Mouse (Mus musculus) brain, embryonic 14.5 days (tissue): ENCODE results near the gene Hist1h2ac. TPM values are rescaled to one million over a fixed set of nuclear protein-coding genes. Genes with fewer than 3 reads are reported as not detected.
"Not testable (repeated sequence)": the region's sequence is repeated elsewhere in the genome, so short reads cannot be mapped to it uniquely, and the experiment has no call there.

Source experiments
- DNase-seq: peaks from one replicate; pipeline ENCODE4 v3.0.0-alpha.2; 2011; ENCODE audit warnings: low read depth
- CTCF ChIP-seq: fragments of 200-500 bp; IDR thresholded peaks from 2 replicates; pipeline ENCODE4 v1.5.1; 2012; ENCODE audit warnings: inconsistent platforms, mild to moderate bottlenecking, moderate library complexity, borderline replicate concordance; ENCODE audit not compliant: insufficient read depth, insufficient read length; ENCODE audit errors: extremely low read depth
- POLR2A ChIP-seq: fragments of 200-500 bp; IDR thresholded peaks from 2 replicates; pipeline ENCODE4 v1.6.1; 2012; ENCODE audit warnings: mild to moderate bottlenecking, inconsistent platforms, borderline replicate concordance; ENCODE audit not compliant: poor library complexity, insufficient read depth, insufficient read length, severe bottlenecking; ENCODE audit errors: extremely low read depth
- polyA plus RNA-seq: library from polyadenylated mRNA; depleted of rRNA; stranded (reverse); fragments of >200 nt; gene quantifications from 2 replicates; pipeline ENCODE4 v1.2.3, GENCODE M21; 2012; rRNA removed

Gene Hist1h2ac
- polyA plus RNA-seq = 1.7 and 1.8 TPM in 2 replicates

- peak; percentile 99 for DNase-seq
- TF ChIP-seq POLR2A (no peak; the same call in 1 of the 2 replicates), CTCF (no peak)
These were observed at the start of gene Hist1h2ac, which contains the start of gene Hist1h2bc for GRCm38 (mm10) chr13:23683755-23684281. TSS of gene Hist1h2ac (minus strand) at chr13:23683948. TSS of gene Hist1h2bc (plus strand) at chr13:23684199.

GRCm38 (mm10) chr13:23732156-23732804, 48.5 kb upstream of the Hist1h2ac start:
- no peak for TF ChIP-seq POLR2A
- peak; percentile 75; the same call in 1 of the 2 replicates for TF ChIP-seq CTCF
- DNase-seq = peak; percentile 77

GRCm38 (mm10) chr13:23730479-23730878, 46.7 kb upstream of the Hist1h2ac start:
- TF ChIP-seq POLR2A (no peak), CTCF (no peak)
- DNase-seq = no peak

- DNase-seq = no peak
- TF ChIP-seq CTCF (no peak), POLR2A (no peak)
These were observed 46.0 kb upstream of the Hist1h2ac start for GRCm38 (mm10) chr13:23729706-23730105.

GRCm38 (mm10) chr13:23729192-23729525, 45.4 kb upstream of the Hist1h2ac start:
- DNase-seq = no peak
- TF ChIP-seq CTCF (no peak), POLR2A (no peak)

- DNase-seq = no peak
- TF ChIP-seq CTCF = no peak
- no peak for TF ChIP-seq POLR2A
These were observed 44.9 kb upstream of the Hist1h2ac start for GRCm38 (mm10) chr13:23728472-23729191.

- DNase-seq = no peak
- TF ChIP-seq CTCF (no peak), POLR2A (no peak)
These were observed 41.5 kb upstream of the Hist1h2ac start for GRCm38 (mm10) chr13:23725213-23725612.

- no peak for DNase-seq
- TF ChIP-seq CTCF = no peak
- TF ChIP-seq POLR2A = no peak
These were observed 40.5 kb upstream of the Hist1h2ac start for GRCm38 (mm10) chr13:23724239-23724638.

GRCm38 (mm10) chr13:23717593-23718245, 34.0 kb upstream of the Hist1h2ac start:
- DNase-seq = not testable (repeated sequence)

GRCm38 (mm10) chr13:23717176-23717575, 33.4 kb upstream of the Hist1h2ac start:
- no peak for DNase-seq
- TF ChIP-seq POLR2A (no peak), CTCF (no peak)

GRCm38 (mm10) chr13:23716261-23717042, 32.7 kb upstream of the Hist1h2ac start:
- no peak for DNase-seq
- TF ChIP-seq CTCF (no peak), POLR2A (no peak)
